Mouse (Mus musculus): ENCODE results near the gene Eefsec.

Eefsec gene

DNA sequence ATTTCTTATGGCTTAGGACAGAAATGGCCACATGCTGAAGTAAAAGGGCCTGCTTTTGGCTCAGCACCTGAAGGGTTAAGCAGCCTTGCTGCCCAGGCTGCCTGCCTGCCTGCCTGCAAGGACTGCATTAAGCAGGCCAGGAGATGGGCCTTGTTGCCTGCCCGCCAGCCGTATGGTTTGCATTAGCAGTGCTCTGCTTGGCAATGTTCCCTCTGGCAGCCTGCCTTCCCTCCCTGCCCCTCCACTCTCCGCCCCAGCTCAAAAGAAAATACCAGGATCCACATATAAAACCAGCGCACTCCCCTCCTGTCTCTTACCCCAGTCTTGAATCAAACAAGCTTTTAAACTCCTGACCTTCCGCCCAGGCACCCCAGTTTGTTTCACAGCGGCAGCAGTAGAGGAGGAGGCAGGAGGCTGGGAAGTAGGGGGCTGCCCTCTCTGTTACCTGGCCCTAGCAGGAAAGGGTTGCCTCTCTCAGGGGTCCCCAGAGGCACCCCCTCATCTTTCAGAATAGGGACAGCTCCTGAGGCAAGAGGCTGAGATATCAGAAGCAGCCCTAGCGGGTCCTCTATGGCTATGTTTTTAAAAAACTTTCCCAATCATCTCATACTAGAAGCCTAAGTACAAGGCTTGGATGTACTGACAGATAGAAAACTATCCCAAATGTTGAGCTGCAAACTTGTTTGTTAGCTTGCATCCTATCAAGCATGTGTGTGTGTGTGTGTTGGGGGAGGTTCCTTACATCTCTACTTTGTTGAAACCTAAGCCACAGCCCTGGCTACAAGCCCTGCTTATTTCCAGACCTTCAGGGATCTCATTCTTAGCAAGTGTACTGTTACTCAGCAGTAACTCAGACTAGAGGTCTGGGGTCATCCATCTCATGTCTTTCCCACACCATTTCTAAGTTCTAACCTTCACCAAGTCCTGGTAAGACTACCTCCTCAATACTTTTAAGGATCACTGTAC is 102.6 kb downstream of the Eefsec start:
- DNase-seq (ENCODE audit: low spot score), result peak; percentile 87

DNA sequence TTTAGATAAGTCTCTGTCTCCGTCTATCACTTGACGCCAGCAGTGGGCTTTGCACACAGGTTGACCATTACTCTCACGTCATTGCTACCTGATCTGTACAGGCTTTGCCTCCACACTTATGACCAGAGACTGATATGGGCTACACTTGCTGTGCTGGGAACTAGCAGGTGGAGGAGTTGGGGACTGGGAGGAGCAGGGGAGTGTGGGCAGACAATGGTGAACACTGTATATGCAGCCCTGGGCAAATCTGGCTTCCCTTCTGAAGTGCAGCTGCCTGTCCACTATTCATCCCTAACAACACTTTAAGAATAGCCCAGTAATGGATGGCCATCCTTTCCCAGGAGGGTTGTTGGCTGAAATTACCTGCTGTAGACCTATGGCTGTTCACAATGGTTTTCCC is 103.4 kb downstream of the Eefsec start:
- DNase-seq (ENCODE audit: low spot score), result no peak

DNA sequence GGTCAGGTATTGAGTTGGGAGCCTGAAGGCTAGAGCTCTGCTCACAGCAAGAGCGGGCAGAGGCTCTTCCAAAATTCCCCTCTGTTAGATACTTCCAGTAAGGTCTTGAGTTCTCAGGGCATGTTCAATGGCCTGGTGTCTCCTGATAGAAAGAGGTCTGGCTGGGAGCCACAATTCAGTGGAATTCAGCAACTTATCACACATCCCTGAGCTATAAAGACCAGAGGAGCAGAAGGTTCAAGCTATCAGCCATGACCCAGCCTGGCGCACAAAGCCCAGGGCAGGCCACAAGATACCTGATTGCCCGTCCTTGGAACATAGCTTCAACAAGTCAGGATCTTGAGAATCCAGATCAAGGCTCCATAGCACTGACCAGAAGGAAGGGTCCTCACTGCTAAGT is 105.2 kb downstream of the Eefsec start:
- DNase-seq (ENCODE audit: low spot score), result no peak

DNA sequence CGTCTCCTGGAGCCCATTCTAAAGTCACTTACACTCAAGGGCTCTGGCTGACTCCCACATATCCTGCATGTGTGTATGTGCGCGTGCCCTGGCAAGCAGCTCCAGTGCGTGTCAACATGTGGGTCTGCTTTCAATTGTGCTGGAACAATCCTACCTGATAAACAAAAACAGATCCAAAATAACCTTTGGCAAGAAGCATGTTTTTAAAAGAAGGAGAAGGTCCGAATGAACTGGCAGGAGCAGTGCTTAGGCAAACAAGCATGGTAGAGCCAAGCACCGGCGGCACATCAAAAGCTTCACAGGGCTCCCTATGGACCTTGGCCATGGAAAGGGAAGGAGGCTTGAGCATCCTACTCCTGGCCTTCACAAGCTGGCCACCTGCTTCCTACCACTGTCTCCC is 105.6 kb downstream of the Eefsec start:
- no peak for DNase-seq (ENCODE audit: low spot score)

DNA sequence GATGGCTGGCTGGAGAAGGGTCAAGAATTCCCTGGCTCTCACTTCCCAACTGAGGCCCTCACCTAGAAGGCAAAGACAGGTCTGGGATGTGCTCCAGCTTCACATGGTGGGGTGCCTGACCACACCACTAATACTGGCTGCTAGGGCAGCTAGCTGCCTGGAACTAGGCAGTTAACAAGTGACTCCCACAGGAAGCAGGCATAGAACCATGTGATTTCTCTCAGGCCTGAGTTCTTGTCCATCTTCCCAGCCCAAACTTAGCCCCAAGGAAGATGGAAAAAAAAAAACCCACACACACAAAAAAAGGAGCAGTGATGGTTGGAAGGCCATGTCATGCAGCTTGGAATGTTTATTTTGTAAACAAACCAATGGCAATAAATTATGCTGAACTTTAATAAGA is 117.0 kb downstream of the Eefsec start:
- no peak for DNase-seq (ENCODE audit: low spot score)

DNA sequence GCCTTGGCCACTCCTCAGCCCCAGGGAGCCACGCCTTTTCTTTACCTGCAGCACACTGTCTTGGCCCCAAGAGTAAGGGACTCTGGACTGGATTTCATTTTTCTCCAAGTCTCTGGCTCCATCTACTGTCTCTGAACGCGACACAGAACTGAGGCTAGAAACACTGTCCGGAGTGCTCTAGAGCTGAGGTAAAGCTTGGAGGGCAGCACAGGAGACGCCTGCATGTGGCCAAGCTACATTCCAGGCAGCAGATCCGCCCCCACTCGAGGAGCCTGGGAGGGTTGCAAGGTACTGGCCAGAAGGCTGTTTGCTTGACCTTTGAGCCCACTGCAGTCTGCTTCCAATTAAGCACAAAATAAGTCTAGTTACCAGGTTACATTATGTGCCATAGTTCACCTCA is 124.5 kb downstream of the Eefsec start:
- no peak for DNase-seq (ENCODE audit: low spot score)

DNA sequence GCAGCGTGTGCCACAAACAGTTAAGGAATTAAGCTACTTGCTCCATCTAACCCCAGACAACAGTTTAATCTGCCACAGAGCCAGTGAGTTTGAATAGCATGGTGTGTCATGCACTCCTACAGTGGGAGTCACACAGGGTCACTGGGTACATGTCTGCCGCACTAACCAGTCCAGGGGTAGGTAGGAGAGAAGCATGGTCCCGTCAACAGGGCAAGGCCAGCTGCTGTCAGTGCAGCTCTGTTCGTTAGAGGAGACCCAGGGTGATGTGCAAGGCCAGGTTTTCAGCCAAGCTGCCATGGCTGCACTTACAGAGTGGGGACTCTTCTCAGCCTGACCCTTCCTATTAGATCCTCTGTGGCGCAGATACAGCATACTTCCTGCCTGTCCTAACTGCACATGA is 125.1 kb downstream of the Eefsec start:
- DNase-seq (ENCODE audit: low spot score), result no peak

DNA sequence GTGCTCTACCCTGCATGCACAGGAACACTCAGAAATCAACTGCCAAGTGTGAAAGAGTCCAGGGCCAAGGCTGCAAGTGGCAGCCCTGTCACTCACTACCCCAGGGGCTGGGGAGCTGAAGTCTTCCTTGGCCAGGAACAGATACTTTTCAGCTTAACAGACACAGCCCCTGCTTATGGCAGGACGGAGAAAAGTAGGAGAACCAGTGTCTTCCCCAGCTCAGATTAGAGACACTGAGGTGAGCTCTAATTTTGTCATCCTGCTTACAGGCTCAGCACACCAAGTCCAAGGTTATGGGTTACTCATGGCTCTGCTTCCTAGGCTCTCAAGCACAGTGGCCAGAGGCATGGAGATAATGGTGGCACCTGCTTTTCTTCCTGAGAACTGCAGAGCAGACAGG is 126.6 kb downstream of the Eefsec start:
- no peak for DNase-seq (ENCODE audit: low spot score)

DNA sequence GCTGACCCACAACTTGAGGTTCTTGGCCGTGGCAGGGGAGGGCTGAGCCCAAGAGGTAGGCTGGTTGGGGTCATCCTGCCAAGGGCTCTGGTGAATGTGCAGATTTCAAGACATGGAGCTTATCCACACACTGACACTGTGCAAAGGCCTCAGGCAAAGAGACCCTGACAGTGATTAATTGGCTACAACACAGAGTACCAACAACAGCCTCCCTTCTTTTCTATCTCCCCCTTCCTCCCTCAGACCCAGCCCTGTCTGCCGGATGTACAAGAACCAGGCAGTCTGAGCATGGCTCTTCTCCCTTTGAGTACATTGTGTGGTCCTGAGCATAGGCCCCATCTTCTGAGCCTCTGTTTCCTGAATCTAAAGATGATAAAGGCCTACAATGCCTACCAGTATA is 131.0 kb downstream of the Eefsec start:
- no peak for DNase-seq (ENCODE audit: low spot score)

DNA sequence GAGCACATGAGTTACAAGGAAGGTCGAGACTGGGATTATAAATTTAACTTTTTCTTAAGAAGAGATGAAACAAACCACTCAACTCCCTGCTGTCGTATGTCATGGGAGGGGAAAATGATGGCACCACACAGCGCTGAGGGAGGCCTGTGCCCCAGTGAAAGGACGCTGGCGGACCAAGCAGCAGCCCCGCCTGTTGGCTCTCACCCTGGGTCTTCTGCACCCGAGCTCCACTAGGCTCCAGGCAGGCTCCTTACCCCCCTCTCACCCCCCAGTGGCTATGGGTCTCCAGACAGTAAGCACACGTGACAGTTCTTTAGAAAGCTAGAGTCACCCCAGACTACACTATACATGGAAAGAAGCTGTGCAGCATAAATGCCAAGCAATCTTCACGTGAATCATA is 132.4 kb downstream of the Eefsec start:
- DNase-seq (ENCODE audit: low spot score), result no peak

DNA sequence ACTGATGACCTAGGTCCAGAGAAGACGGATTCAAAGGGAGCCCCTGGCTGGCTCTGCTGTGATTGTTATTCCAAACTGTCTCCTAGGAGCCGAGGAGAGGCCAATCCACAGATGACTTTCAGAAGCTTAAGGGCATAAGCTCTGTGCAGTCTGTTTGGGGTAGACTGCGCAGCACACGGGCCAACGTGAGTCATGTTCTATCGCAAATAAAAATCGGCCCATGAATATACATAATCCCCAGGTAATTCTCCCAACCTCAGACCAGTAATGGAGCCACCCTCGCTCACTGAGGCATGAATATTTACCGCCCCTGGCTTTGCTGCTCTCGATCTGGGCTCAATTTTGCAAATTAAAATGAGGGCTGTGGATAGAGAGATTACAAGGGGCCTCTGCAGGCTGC is 134.7 kb downstream of the Eefsec start:
- no peak for DNase-seq (ENCODE audit: low spot score)

DNA sequence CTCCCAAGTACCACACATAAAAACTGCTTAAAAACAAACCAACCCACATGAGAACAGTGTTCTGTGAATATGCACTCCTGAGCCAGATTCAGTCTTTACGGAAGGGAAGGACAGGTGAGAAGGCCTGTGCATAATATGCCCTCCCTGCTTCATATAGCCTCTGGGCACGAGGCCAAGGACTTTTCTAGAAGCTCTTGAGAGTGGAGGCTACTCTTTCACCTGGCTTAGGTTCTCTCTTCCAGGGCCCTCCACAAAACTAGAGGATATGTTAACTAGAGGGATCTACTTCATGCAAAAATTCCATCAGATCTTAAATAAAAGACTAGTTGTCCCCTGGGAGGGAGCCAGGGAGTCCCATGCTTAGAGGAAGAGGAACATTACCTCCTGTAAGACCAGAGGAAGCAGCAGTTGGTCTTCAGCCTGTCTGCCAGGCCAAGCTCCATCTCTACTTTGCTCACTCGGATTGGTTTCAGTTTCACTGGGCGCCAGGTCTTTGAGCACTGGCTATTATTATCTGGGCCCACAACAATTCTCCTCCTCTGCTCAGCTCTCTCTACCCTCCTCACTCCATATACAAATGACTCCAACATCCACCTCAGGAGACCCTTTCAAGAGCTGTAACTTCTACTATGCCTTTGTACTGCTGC is 140.1 kb downstream of the Eefsec start:
- no peak for DNase-seq (ENCODE audit: low spot score)

DNA sequence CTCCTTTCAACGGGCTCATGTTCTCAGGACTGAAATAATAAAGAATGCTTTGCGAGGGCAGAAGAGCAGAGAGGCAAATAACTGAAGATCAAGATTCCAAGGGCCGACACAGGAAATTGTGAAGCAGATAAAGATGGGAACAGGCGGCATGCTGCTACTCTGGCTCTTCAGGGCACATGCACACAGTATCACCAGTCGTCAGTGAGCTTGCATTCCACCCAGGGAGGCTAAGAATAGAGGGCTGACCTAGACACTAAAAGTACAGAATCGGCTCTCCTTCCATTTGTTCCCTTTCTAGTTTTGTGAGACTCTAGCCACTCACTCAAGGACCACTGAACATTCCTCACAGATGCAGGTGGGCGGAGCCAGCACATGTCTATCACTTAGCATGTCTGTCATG is 145.1 kb downstream of the Eefsec start:
- no peak for DNase-seq (ENCODE audit: low spot score)

DNA sequence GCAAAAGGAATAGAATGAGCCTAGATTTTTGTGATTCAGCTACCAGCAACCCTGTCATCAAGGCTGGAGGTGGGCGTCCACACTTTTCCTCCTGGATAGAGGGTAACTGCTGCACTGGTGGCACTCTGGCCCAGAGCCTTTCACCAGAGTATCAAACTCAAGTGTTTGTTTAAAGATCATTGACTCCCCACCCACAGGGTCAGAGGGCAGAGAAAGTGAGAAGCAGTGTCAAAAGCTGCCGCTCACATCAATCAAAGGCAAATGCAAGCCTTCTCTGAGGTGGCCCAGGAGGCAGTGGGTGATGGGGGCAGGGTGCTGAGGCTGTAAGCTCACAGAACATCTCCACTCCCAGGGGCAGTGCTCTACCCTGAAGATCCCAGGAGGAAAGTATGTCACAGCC is 146.8 kb downstream of the Eefsec start:
- DNase-seq (ENCODE audit: low spot score), result no peak

DNA sequence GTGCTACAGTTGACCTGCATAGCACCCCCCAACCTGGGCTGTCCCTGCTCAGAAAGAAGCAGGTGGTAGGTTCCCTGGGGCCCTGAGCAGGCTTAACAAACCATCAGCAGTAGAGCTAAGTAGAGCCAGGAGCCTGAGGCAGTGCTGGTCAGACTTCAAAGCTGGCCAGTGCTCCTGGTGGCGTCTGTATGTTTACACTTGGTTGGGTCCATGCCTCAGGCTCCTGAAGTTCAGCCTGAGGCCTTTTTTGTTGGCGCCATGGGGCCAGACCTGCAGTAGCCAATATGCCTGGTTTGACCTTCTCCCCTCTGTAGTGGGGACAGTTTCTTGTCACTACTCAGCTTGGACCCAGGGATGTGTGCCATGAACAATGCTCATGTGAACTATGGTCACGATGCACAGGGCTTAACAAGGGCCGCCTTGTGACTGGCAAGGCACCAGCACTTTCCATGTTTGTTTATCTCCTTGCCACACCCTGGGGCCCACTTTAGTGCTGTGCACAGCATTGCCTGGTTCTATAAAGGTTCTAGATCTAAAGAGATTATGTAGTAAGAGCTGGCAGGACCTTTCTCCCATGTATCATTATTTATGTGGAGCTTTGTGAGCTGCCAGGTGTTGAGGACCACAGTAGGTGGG is 153.9 kb downstream of the Eefsec start:
- no peak for DNase-seq (ENCODE audit: low spot score)

DNA sequence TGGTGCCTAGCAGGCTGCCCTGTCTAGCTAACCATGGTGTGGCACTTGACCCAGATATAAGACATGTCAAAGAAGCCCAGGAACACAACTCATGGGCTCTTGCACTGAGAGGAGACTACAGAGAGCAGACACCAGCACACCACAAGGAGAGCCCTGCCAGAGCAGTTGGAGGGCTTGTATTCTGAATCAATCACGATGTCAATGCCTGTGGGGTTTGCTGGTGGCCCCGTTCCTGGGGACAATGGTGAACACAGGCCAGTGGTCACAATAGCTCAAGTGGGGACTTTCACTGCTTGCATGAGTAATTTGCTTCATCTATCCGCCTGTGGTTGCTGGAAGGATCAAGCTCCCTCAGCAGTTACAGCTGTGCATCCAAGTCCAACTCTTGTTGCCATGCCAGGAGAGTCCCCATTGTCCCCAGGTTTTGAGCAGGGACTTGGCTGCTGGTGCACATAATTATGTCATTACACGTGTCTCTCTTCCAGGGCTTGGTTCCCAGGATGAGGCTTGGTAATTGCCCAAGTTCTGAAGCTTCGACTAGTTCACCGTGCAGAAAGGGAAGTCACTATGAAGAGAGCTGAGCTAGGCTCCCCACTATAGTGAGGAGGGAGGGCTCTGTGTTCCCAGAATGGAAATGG is 156.1 kb downstream of the Eefsec start:
- no peak for DNase-seq (ENCODE audit: low spot score)

DNA sequence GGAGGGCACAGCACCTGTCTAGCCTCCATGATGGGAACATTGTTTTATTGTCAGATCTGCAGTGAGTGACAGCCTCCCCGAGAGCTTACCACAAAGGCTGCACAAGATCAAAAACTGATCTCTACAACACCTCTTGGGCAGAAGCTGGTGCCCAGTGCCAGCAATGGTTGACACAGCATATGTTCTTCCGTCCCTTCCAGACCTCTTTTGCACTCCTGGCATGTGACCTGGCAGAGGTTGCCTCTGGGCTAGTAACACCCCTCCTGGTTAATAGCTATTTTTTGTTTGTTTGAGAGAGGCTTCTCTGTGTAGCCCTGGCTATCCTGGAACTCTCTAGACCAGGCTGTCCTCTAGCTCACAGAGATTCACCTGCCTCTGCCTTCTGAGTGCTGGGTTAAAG is 168.2 kb downstream of the Eefsec start:
- DNase-seq (ENCODE audit: low spot score), result no peak

DNA sequence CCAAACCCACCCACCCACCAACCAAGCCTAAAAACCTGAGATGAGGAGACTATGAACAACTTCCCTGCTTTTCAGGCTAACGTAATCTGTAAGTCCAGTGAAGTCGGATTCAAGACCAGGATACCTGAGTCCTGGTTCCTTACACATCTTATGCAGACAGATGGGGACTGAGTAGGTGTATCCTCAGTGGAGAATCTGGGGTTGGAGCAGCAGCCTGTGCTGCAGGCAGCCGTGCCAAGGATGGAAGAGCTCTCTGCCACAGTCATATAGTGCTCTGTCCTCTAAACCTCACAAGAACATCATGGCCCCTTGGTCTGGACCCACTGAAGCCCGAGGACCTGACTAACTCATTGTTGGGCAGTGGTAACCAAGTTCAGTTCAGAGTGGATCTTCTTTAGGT is 169.1 kb downstream of the Eefsec start:
- DNase-seq (ENCODE audit: low spot score), result no peak

DNA sequence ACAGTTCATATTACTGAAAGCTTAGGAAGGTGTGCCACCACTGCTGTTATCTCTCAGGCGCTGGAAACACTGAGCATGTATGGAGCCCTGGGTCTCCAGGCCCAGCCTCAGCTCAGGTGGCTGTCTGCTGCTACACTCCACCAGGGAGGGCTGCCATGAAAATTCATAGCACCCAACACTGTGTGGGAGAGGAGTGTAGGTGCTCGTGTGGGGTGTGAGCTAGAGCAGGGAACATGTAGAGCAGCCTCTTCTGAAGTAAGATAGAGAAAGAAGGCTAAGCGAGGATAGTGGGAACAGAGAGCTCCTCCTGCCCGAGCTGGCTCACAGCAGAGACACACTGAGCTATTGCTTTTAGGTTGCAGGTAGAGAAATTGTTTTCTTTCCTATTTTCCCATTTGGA is 170.1 kb downstream of the Eefsec start:
- no peak for DNase-seq (ENCODE audit: low spot score)

DNA sequence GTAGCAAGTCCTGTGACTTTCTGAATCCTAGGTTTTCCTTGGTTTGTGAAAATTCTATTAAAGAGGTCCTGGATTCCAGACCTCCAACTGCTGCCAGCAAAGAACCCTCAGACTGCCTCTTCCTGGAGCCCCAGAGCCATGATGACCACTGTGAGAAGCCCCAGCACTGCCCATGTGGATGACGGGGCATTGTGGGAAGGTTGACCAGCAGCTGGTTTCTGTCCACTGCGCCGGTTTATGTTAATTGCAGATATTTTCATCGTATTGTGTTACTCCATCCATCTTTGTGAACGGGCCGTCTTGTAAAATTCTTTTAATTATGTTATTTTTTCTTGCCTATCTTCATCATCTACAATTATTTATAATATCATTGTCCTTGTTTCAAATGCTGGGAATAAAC is 171.7 kb downstream of the Eefsec start:
- no peak for DNase-seq (ENCODE audit: low spot score)

DNA sequence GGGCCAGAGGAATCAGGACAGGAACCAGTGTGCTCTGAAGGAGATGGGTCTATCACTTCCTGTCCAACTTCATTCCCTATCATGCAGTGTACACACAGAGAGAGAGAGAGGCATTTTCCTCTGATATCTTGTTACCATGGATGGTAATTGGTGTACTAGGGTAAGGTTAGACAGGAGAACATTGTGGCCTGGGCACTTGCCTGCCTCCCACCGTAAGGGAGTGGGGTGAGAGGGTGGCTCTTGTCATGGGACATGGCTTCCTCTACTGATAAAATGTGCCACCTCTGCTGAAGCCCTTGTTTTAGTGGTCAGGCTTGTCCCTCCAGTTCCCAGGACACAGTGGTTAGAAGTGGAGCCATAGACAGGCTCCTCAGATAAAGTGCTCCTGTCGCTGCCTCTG is 178.4 kb downstream of the Eefsec start:
- DNase-seq (ENCODE audit: low spot score), result no peak

DNA sequence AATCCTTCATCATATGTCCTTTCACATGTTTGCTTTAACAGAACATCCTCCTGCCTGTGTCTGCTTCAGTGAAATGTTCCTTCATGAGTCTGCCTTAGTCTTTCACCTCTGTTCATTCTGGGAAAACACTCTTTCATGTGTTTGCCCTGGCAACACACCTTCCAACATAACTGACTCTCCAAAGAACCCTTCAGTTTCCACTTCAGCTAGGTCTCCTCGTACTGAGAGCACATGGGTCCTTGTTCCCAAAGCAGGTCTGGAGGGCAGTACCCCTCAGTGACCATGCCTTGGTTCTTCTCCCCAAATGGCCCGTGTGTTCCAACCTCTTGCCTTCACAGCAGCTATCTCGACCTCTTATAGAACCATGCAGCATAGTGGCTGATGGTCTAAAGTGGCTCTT is 179.3 kb downstream of the Eefsec start:
- no peak for DNase-seq (ENCODE audit: low spot score)

DNA sequence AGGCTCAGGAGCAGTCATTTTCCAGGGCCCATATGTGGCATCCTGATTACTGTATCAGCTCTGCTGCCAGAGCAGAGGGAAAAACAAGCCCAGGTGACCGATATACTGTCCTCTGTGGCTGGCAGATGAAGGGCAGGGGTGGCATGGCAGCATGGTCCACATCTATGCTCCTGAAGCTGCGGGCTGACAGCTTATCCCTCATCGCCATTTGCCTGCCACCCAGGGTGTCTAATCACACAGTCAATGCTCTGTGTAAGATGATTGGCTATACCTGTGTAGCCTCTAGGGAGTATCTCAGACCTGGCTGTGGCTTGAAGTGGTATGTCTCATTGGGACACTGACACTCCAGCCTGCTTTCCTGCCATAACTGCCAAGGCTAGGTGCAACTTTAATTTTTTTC is 180.3 kb downstream of the Eefsec start:
- DNase-seq (ENCODE audit: low spot score), result no peak
